Mouse (Mus musculus): ENCODE results near the gene Map2k6.

Gene Map2k6

GRCm38 (mm10) chr11:110403602-110404001 lies 4.7 kb downstream of the Map2k6 start:
- DNase-seq (ENCODE audit: low spot score): no peak

GRCm38 (mm10) chr11:110405607-110406006 lies 6.7 kb downstream of the Map2k6 start:
- no peak for DNase-seq (ENCODE audit: low spot score)

DNA sequence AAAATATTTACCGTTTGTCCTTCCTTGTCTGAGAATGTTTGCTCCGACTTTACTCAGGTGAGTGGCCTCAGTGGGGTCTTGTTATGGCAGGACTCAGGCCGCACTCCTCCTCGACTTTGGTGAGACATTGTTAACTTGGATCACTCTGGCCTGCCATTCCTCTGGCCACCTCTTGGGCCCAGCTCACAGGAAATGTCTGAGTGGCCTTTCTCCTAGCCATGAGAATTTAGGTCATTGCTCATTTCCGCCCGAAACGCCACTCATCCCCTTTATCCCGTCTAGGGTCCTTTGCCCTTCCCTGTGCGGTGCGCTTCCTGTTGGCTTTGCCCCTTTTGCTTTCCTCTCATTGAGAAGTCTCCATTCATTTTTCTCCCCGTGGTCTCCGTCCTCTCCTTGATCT lies 10.2 kb downstream of the Map2k6 start:
- DNase-seq (ENCODE audit: low spot score): no peak

DNA sequence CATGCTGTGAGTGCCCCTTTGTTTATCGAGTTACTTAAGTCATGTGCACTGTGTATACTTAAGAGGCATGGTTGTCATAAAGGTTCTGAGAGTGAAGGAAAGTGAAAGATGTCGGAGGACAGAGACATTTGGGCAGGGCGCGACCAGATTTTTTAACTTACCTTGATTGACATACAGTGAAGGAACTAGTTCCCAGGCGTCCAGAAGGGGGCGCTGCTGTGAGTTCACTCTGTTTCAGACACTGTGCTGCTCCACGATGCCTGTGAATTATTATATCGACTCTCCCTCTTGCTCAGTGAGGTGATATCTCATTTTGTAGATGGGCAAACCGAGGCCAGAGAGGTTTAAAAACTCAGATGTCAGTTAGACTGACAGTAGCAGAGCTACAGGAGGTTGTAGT lies 10.9 kb downstream of the Map2k6 start:
- no peak for DNase-seq (ENCODE audit: low spot score)

DNA sequence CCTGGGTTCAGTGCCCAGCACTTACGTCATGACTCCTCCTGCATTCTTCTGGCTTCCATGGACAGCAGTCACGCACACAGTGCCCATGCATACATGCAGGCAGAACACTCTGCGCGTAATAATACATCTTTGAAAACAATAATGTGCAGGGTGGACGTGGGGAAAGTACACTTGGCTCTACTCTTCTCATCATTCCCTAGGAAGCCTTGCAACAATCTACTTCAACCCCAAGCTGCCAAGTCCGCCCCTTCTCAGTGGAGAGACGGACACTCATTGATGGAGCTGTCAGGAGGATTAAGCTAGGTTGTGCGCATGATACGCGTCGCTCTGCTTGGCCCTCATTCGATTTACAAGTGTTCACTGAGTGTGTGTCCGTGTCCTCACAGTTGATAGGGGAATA lies 12.7 kb downstream of the Map2k6 start:
- DNase-seq (ENCODE audit: low spot score): no peak

DNA sequence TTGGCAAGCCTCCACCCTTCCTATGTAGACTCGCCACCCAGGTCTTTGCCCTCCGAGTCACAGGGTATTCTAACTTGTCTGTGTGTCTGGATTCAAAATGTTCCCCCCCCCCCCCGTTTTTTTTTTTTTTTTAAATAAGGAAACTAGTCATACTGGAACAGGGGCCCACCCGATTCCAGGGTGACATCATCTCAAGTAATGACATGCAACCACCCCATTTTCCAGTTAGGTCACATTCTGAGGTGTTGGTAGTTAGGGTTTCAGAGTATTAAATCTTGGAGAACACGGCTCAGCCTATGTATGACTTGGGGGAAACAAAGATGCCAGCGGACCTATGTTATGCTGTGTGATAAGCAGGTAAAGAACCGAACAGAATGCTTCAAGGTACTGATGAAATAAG lies 15.3 kb downstream of the Map2k6 start:
- DNase-seq (ENCODE audit: low spot score): no peak

GRCm38 (mm10) chr11:110416691-110417090 lies 17.8 kb downstream of the Map2k6 start:
- no peak for DNase-seq (ENCODE audit: low spot score)

DNA sequence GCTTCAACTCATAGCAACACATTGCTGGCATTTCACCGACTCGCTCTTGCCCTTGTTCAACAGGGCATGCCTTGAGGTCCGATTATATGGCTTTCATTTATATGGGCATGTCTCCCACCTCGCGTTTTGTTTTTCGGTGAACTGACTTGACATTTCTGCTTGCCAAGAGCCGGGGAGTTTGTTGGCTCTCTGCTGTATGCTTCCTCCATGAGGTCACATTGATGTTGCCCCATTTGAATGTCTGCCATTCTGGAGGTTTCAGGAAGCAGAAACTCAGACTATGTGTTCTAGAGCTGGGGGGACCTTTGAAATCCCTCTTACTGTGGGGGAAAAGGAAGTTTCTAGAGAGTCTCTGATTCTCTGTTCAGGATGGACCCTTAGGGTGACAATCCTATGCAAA lies 21.5 kb downstream of the Map2k6 start:
- no peak for DNase-seq (ENCODE audit: low spot score)

GRCm38 (mm10) chr11:110426572-110427145 lies 27.7 kb downstream of the Map2k6 start:
- no peak for DNase-seq (ENCODE audit: low spot score)

GRCm38 (mm10) chr11:110427159-110427561 lies 28.2 kb downstream of the Map2k6 start:
- no peak for DNase-seq (ENCODE audit: low spot score)

- no peak for DNase-seq (ENCODE audit: low spot score)
Observed at GRCm38 (mm10) chr11:110428999-110429398, 30.1 kb downstream of the Map2k6 start.

DNA sequence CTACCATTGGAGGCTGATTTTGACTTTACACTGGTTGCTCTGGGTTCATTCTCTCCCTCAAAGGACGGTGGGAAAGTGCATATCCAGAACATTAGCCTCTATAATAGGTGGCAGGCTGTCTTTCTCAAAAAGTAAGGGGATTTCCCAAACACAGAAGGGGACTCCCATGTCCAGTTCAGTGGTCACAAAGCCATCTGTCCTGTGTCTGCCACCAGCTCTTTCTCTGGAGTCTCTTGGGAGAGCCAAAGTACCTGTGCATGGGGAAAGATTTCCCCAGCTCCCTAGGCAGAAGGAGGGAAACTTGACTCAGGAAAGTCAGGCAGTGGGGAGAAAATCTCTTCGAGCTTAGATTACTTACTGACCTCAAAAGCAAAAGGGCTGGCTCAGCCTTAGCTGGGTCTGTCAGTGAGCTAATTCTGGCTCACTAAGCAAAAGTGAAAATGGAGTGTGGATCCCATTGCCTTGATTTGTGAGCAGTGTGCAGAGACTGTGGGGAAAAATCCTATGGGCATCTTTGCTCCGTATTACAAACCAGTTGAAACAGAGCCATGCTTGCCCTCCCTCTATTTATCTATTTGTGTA lies 31.0 kb downstream of the Map2k6 start:
- DNase-seq (ENCODE audit: low spot score): no peak

GRCm38 (mm10) chr11:110435839-110436556 lies 37.1 kb downstream of the Map2k6 start:
- DNase-seq (ENCODE audit: low spot score): no peak

- no peak for DNase-seq (ENCODE audit: low spot score)
Observed at GRCm38 (mm10) chr11:110436998-110437397, 38.1 kb downstream of the Map2k6 start.

- no peak for DNase-seq (ENCODE audit: low spot score)
Observed at GRCm38 (mm10) chr11:110438135-110438534, 39.2 kb downstream of the Map2k6 start.

- DNase-seq (ENCODE audit: low spot score): no peak
Observed at GRCm38 (mm10) chr11:110438700-110439296, 39.9 kb downstream of the Map2k6 start.

- no peak for DNase-seq (ENCODE audit: low spot score)
Observed at GRCm38 (mm10) chr11:110439354-110439753, 40.4 kb downstream of the Map2k6 start.

DNA sequence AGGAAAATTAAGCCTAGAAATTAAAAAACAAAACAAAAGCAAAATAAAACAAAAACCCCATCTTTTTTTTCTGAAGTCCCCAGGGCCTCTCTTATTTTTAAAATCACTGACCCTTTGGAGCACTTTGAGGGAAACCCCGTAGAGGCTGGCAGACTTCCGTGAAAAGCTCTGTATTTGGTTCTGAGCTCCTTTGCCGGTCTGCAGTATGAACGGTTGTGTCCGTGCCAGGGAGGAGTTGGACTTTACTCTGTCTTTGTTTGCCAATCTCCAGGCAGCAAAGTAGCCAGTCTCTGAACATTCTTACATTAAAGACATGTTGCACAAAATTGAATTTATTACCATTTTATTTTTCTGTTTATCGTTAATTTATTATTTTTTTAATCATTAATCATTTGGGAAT lies 45.7 kb downstream of the Map2k6 start:
- no peak for DNase-seq (ENCODE audit: low spot score)

DNA sequence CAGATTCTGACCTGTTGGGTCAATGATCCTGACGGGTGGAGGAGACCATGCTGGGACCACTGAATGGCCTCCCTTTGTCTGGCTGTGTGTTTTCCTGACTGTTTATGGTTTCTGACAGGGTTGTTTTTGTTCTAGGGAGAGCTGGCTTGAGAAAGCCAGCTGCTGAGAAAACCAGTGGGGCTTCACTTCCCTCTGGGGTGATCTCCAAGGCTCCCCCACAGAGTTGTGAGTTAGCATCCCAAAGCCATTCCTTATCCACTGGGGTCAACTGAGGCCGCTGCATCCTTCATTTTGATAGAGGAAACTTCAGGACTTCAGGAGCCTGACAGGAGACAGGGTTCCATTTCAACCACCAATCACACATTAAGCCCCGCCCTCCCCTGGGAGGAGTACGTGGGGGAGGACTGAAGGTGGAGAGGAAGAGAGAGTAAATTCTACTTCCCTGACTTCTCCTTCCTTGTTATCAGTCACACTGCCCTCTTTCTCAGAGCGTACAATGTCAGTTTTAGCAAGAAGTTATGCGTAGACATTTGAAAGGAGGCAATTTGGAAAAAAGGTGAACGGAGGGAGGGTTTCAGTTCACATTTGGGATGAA lies 49.3 kb downstream of the Map2k6 start:
- no peak for DNase-seq (ENCODE audit: low spot score)

DNA sequence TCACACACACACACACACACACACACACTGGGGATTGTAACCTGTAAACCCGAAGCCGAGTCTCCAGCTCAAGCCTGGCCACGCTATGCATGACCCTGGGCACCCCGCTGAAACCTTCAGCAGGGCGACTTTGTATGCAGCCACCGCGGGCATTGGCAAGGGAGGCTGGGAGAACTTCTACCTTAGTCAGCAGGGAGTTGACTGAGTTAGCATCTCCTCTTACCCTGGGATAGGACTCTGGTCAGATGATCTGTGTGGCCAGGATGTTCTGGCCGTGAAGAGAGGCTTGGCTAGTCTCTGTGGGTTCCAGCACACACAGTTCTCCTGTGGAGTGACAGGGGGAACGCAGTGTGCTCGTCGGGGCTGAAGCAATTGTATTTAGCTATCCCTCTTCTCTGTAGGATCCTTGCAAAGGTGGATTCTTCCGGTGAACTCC lies 49.8 kb downstream of the Map2k6 start:
- no peak for DNase-seq (ENCODE audit: low spot score)

DNA sequence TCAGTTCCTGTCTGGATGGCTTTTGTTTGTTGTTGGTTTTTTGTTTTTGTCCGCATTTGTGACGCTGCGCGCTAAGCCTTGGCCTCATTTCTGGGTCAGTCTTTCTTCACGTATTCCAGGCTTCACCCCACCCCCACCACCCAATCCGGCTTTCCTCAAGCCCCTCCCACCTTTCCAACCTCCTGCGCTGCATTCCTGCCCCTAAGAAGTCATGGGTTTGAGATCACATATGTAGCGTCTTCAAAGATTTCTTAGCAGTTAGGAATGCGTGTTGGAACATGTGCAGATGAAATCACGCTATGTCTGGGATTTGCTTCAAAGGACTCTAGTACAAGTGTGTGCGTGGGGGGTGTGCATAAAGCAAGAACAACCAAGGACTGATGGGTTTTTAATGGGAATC lies 50.3 kb downstream of the Map2k6 start:
- DNase-seq (ENCODE audit: low spot score): no peak

DNA sequence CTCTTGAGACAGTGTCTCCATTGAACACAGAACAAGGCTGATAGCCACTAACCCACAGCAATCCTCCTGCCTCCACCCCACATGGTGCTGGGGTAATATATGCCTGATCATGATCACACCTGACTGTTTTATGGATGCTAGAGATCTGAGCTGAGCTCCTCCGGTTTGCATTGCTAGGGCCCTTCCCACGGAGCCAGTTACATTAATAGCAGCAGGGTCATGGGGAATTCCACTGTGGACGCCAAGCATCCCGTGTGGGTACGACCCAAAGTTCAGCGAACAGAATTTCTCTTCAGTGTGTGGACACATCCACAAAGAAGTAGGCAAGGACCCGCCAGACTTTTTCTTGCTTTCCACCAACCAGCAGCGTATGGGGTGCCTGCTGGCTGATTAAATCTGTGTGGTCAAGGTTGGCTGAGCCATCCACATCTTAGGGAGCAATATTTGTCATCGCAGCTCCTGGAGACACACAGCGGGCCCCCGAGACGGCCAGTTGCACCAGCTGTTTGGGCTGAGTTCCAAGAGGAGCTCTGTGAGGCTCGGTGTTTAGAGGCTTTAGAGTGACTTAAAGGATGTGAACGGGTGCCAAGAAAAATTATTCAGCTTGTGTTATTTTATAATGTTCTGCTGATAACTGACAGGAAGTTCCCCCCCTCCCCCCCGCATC lies 51.3 kb downstream of the Map2k6 start:
- no peak for DNase-seq (ENCODE audit: low spot score)
